Mouse (Mus musculus): ENCODE measurements around the gene Gpcpd1. TPM values are rescaled to one million over a fixed set of nuclear protein-coding genes. Genes with fewer than 3 reads are reported as not detected.

Gpcpd1 gene
- polyA plus RNA-seq, 1 experiment: 1.6 TPM

GRCm38 (mm10) chr2:132570869-132571268, 16.7 kb downstream of the Gpcpd1 start:
- Histone ChIP-seq H3K36me3 (ENCODE audit: control insufficient read depth, insufficient read depth, low read length) (peaks cover 34% of the 10 kb centered on the region), H3K27me3 (ENCODE audit: control insufficient read depth, insufficient read depth, low read length) (no peaks in the 10 kb centered on the region), H3K4me3 (ENCODE audit: low read depth, low read length) (no peak overlapping the region), H3K4me1 (ENCODE audit: control insufficient read depth, insufficient read depth, insufficient read length, low read length) (peaks cover 3% of the 10 kb centered on the region; the same call in 1 of the 2 replicates), H3K27ac (ENCODE audit: insufficient read depth, low read depth, low read length) (no peak overlapping the region)
- TF ChIP-seq CTCF (IDR thresholded peaks at IDR 0.05; ENCODE audit: extremely low read depth, insufficient read length, insufficient replicate concordance, low read depth, low read length) (no peak), POLR2A (IDR thresholded peaks at IDR 0.05; ENCODE audit: low read depth, low read length) (no peak)

DNA sequence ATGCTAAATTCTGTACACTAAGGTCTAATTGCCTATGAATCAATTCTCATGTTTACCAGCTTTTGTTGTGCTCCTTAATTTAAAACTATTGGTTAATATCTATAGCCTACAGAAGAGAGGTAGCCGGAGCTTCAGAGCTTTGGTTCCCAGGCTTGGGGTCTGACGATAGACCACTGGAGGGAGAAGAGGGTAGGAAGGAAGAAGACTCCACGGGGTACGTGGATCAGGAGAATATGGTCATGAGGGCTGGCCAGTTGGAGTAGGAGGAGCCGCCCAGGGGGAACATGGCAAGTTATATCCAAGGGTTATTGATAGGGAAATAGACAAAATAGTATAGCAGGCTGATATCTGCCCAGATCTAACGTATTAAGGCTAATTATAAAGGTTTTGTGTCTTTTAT, 17.8 kb downstream of the Gpcpd1 start:
- TF ChIP-seq CTCF (IDR thresholded peaks at IDR 0.05; ENCODE audit: extremely low read depth, insufficient read length, insufficient replicate concordance, low read depth, low read length) (no peak), POLR2A (IDR thresholded peaks at IDR 0.05; ENCODE audit: low read depth, low read length) (no peak)
- Histone ChIP-seq H3K27ac (ENCODE audit: insufficient read depth, low read depth, low read length) (no peak overlapping the region), H3K4me1 (ENCODE audit: control insufficient read depth, insufficient read depth, insufficient read length, low read length) (no peaks in the 10 kb centered on the region), H3K36me3 (ENCODE audit: control insufficient read depth, insufficient read depth, low read length) (peaks cover 41% of the 10 kb centered on the region), H3K27me3 (ENCODE audit: control insufficient read depth, insufficient read depth, low read length) (no peaks in the 10 kb centered on the region), H3K4me3 (ENCODE audit: low read depth, low read length) (no peak overlapping the region)
- WGBS: 93% methylated on average over 6 of the region's 6 CpGs

DNA sequence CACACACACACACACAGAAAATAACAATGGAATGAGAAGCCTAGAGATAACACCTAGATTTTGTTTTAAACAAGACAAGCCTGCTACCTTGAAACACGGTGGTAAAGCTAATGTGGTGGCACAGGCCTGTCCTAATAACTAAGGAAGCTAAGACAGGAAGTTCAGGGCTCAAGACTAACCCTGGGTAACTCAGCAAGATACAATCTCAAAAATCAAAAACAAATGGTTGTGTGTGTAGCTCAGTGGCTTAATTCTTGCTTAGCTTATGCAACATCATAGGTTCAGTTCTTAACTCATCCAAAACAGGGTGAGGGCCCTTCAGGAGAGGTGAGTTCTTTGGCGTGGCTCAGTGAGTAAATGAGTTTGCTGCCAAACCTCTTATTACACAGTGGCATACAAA, 20.1 kb downstream of the Gpcpd1 start:
- Histone ChIP-seq H3K27me3 (ENCODE audit: control insufficient read depth, insufficient read depth, low read length) (no peaks in the 10 kb centered on the region), H3K36me3 (ENCODE audit: control insufficient read depth, insufficient read depth, low read length) (peaks cover 53% of the 10 kb centered on the region), H3K4me3 (ENCODE audit: low read depth, low read length) (no peak overlapping the region), H3K4me1 (ENCODE audit: control insufficient read depth, insufficient read depth, insufficient read length, low read length) (no peaks in the 10 kb centered on the region), H3K27ac (ENCODE audit: insufficient read depth, low read depth, low read length) (no peak overlapping the region)
- TF ChIP-seq POLR2A (IDR thresholded peaks at IDR 0.05; ENCODE audit: low read depth, low read length) (no peak), CTCF (IDR thresholded peaks at IDR 0.05; ENCODE audit: extremely low read depth, insufficient read length, insufficient replicate concordance, low read depth, low read length) (no peak)
- 83% methylated on average over 2 of the region's 2 CpGs for WGBS

- WGBS: 99% methylated on average over 4 of the region's 4 CpGs
- H3K36me3 ChIP-seq (ENCODE audit: control insufficient read depth, insufficient read depth, low read length): peaks cover 46% of the 10 kb centered on the region
- H3K27ac ChIP-seq (ENCODE audit: insufficient read depth, low read depth, low read length): no peak overlapping the region
- no peaks in the 10 kb centered on the region for H3K27me3 ChIP-seq (ENCODE audit: control insufficient read depth, insufficient read depth, low read length)
- TF ChIP-seq POLR2A (IDR thresholded peaks at IDR 0.05; ENCODE audit: low read depth, low read length): no peak
- TF ChIP-seq CTCF (IDR thresholded peaks at IDR 0.05; ENCODE audit: extremely low read depth, insufficient read length, insufficient replicate concordance, low read depth, low read length): no peak
- no peaks in the 10 kb centered on the region for H3K4me1 ChIP-seq (ENCODE audit: control insufficient read depth, insufficient read depth, insufficient read length, low read length)
- no peak overlapping the region for H3K4me3 ChIP-seq (ENCODE audit: low read depth, low read length)
Measured at GRCm38 (mm10) chr2:132561860-132562259, 25.7 kb downstream of the Gpcpd1 start.

DNA sequence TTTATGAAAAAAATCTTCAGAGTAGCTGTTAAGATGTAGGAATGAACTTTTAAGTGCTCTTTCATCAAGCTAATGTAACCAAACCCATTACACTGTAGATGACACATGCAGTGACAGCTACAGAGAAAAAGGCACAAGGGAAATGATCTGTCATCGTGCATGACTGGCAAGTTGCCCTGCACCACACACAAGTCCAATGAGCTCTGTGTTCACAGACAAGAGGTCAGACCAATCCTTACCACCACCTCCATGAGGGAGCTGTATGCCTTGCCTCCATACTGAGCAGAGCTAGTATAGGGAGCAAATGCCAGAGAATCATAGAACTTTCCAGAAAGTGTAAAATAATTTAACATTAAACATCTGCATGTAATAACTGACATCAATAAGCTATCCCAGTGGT, 59.7 kb downstream of the Gpcpd1 start:
- Histone ChIP-seq H3K27me3 (ENCODE audit: control insufficient read depth, insufficient read depth, low read length) (no peaks in the 10 kb centered on the region), H3K4me3 (ENCODE audit: low read depth, low read length) (no peak overlapping the region), H3K4me1 (ENCODE audit: control insufficient read depth, insufficient read depth, insufficient read length, low read length) (no peaks in the 10 kb centered on the region), H3K27ac (ENCODE audit: insufficient read depth, low read depth, low read length) (no peak overlapping the region), H3K36me3 (ENCODE audit: control insufficient read depth, insufficient read depth, low read length) (peaks cover 25% of the 10 kb centered on the region)
- TF ChIP-seq CTCF (IDR thresholded peaks at IDR 0.05; ENCODE audit: extremely low read depth, insufficient read length, insufficient replicate concordance, low read depth, low read length): no peak
- no peak for TF ChIP-seq POLR2A (IDR thresholded peaks at IDR 0.05; ENCODE audit: low read depth, low read length)
- WGBS: 58% methylated on average over 1 of the region's 1 CpGs

- no peak overlapping the region for H3K27ac ChIP-seq (ENCODE audit: insufficient read depth, low read depth, low read length)
- H3K4me3 ChIP-seq (ENCODE audit: low read depth, low read length): no peak overlapping the region
- H3K27me3 ChIP-seq (ENCODE audit: control insufficient read depth, insufficient read depth, low read length): no peaks in the 10 kb centered on the region
- TF ChIP-seq CTCF (IDR thresholded peaks at IDR 0.05; ENCODE audit: extremely low read depth, insufficient read length, insufficient replicate concordance, low read depth, low read length) (no peak), POLR2A (IDR thresholded peaks at IDR 0.05; ENCODE audit: low read depth, low read length) (no peak)
- no peaks in the 10 kb centered on the region for H3K4me1 ChIP-seq (ENCODE audit: control insufficient read depth, insufficient read depth, insufficient read length, low read length)
- 72% methylated on average over 10 of the region's 10 CpGs for WGBS
- H3K36me3 ChIP-seq (ENCODE audit: control insufficient read depth, insufficient read depth, low read length): peaks cover 21% of the 10 kb centered on the region
Measured at GRCm38 (mm10) chr2:132526894-132527532, 60.5 kb downstream of the Gpcpd1 start.

- Histone ChIP-seq H3K4me3 (ENCODE audit: low read depth, low read length) (no peak overlapping the region), H3K27ac (ENCODE audit: insufficient read depth, low read depth, low read length) (no peak overlapping the region), H3K4me1 (ENCODE audit: control insufficient read depth, insufficient read depth, insufficient read length, low read length) (no peaks in the 10 kb centered on the region), H3K27me3 (ENCODE audit: control insufficient read depth, insufficient read depth, low read length) (no peaks in the 10 kb centered on the region), H3K36me3 (ENCODE audit: control insufficient read depth, insufficient read depth, low read length) (peaks cover 17% of the 10 kb centered on the region)
- TF ChIP-seq CTCF (IDR thresholded peaks at IDR 0.05; ENCODE audit: extremely low read depth, insufficient read length, insufficient replicate concordance, low read depth, low read length) (no peak), POLR2A (IDR thresholded peaks at IDR 0.05; ENCODE audit: low read depth, low read length) (no peak)
- 66% methylated on average over 4 of the region's 4 CpGs for WGBS
Measured at GRCm38 (mm10) chr2:132526110-132526509, 61.4 kb downstream of the Gpcpd1 start.

All from small intestine, adult 2 months (tissue).